Mouse (Mus musculus) spleen, adult 2 months (tissue): ENCODE results near the gene Dnajc3.

Experiments
- CTCF ChIP-seq: fragments of 200-500 bp; IDR thresholded peaks from 2 replicates; pipeline ENCODE4 v1.5.1; 2011; ENCODE audit warnings: mild to moderate bottlenecking, inconsistent platforms; ENCODE audit not compliant: insufficient read depth, insufficient read length, insufficient replicate concordance; ENCODE audit errors: extremely low read depth
- POLR2A ChIP-seq: fragments of 200-500 bp; IDR thresholded peaks from 2 replicates; pipeline ENCODE4 v1.6.1; 2011; ENCODE audit warnings: low read depth, low read length, inconsistent platforms

GRCm38 (mm10) chr14:118903867-118904562 is 33.8 kb upstream of the Dnajc3 start:
- no peak for TF ChIP-seq CTCF
- no peak for TF ChIP-seq POLR2A
